Comparison of ENCODE assay signal across 7 mouse cellular contexts in the genomic region with DNA sequence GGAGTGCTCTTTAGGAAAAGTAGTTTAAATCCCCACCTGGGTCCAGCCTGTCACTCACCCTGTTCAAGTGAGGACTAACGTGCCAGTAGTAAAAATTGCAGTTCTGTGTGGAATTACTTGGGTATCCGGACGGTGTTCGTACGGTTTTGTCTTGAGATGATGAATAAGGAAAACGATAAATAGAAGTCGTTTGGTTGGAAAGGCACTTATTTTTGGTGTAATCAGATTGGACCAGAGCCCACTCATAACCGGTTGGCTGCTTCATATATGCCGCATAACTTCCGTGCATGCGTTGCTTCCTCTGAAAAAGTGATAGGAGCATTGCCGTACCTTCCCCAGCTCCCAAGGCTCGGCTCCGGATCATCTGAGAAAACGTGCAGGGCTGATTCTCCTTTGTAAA. TPM values are rescaled to one million over a fixed set of nuclear protein-coding genes. Genes with fewer than 3 reads are reported as not detected.
DNase-seq lines count a peak whose midpoint lies in the region; ATAC-seq and TF ChIP-seq lines count a peak whose summit lies in the region.

No protein-coding gene starts in this region.

- peak overlapping the region; percentile 73 for H3K4me2 ChIP-seq in lung, embryonic 14.5 days

- no peak for TF ChIP-seq CTCF in lung, embryonic 14.5 days (IDR thresholded peaks at IDR 0.05; ENCODE audit: low read depth)

- peaks cover 11% of the 10 kb centered on the region; the same call in 1 of the 2 replicates for H3K4me1 ChIP-seq in lung, embryonic 14.5 days (ENCODE audit: insufficient read depth)
- H3K4me1 ChIP-seq in hindbrain, embryonic 10.5 days (replicated peaks) = peaks cover 33% of the 10 kb centered on the region

- WGBS in lung, embryonic 14.5 days = under 1% methylated on average over 15 of the region's 15 CpGs
- WGBS in hindbrain, embryonic 10.5 days = under 1% methylated on average over 15 of the region's 15 CpGs
- 0% methylated on average over 15 of the region's 15 CpGs for WGBS in macrophage (ENCODE audit: missing documents)

- peaks cover 59% of the 10 kb centered on the region for H3K79me2 ChIP-seq in macrophage (ENCODE audit: inconsistent target)

- peaks cover 18% of the 10 kb centered on the region for H3K36me3 ChIP-seq in lung, embryonic 14.5 days (ENCODE audit: insufficient read depth)
- peaks cover 25% of the 10 kb centered on the region for H3K36me3 ChIP-seq in hindbrain, embryonic 10.5 days
- no peaks in the 10 kb centered on the region for H3K36me3 ChIP-seq in macrophage (ENCODE audit: inconsistent target)

- peak; percentile 39; the same call in 1 of the 2 replicates for ATAC-seq in lung, embryonic 14.5 days (ENCODE audit: insufficient read depth)

- H3K9me3 ChIP-seq in lung, embryonic 14.5 days (ENCODE audit: low read depth, low read length) = no peaks in the 10 kb centered on the region
- H3K9me3 ChIP-seq in hindbrain, embryonic 10.5 days = no peaks in the 10 kb centered on the region

- peak; percentile 63 for DNase-seq in lung, embryonic 14.5 days
- DNase-seq in lung, adult 18-20 months = no peak
- DNase-seq in c-Kit-positive CD71-positive TER-119-negative erythroid progenitor cells, embryonic 14.5 days (ENCODE audit: low read depth) = peak; percentile 44
- no peak for DNase-seq in hindbrain, embryonic 10.5 days (ENCODE audit: low spot score)
- no peak for DNase-seq in layer of hippocampus, postnatal 10 days (ENCODE audit: low spot score in 2 of 2)
- no peak for DNase-seq in adrenal gland, postnatal 25 days

- peak overlapping the region; percentile 66 for H3K9ac ChIP-seq in lung, embryonic 14.5 days

- H3K27ac ChIP-seq in lung, embryonic 14.5 days (ENCODE audit: low read depth) = peak overlapping the region; percentile 97
- peak overlapping the region; percentile 97 for H3K27ac ChIP-seq in hindbrain, embryonic 10.5 days
- peak overlapping the region; percentile 66 for H3K27ac ChIP-seq in macrophage

- H3K4me3 ChIP-seq in lung, embryonic 14.5 days (ENCODE audit: low read depth, low read length) = peak overlapping the region; percentile 97
- peak overlapping the region; percentile 92 for H3K4me3 ChIP-seq in hindbrain, embryonic 10.5 days
- peak overlapping the region; percentile 88 for H3K4me3 ChIP-seq in macrophage (ENCODE audit: inconsistent target)

- no peaks in the 10 kb centered on the region for H3K27me3 ChIP-seq in lung, embryonic 14.5 days (ENCODE audit: insufficient read depth, low read length)
- H3K27me3 ChIP-seq in hindbrain, embryonic 10.5 days (ENCODE audit: insufficient read depth, poor library complexity, severe bottlenecking) = no peaks in the 10 kb centered on the region

RNA-seq across cellular contexts. Expression of a gene that starts 0.8 kb away (rescaled TPM):
- polyA plus RNA-seq in lung, embryonic 14.5 days (2014; fragmentation: Nextera tagmentation; extraction: Ambion mirVana) = 79.1 and 93.3 TPM in 2 replicates
- 67.8 and 81.2 TPM in 2 replicates for polyA plus RNA-seq in hindbrain, embryonic 10.5 days (2016; fragmentation: Nextera tagmentation; extraction: Ambion mirVana)
- 10 to 100 TPM in 16 of 26 experiments, 1 to 10 TPM in 10; 3.2 to 40.7 (median 11.3) TPM for total RNA-seq in macrophage (2018; cell fraction: chromatin; rRNA removed)
- 1 to 10 TPM in 22 of 26 experiments, under 1 TPM in 4; 0.43 to 2.5 (median 1.4) TPM for total RNA-seq in macrophage (2018; cell fraction: cytosol; rRNA removed)
- total RNA-seq in macrophage (2018; cell fraction: nucleus; rRNA removed) = 10 to 100 TPM in 6 of 26 experiments, 1 to 10 TPM in 20; 1.2 to 26.0 (median 6.1) TPM
- 1.3 to 2.8 TPM (median 2.3 TPM) in 3 replicates for polyA plus RNA-seq in macrophage (2018)
- 1 to 10 TPM; 4.0 to 5.0 TPM for total RNA-seq in layer of hippocampus, postnatal 10 days (2021)
- 4.5 and 6.6 TPM in 2 replicates for total RNA-seq in adrenal gland, postnatal 25 days (2021)

RNA-seq across cellular contexts. Expression of a gene that starts 0.8 kb away (rescaled TPM):
- polyA plus RNA-seq in lung, embryonic 14.5 days (2014; fragmentation: Nextera tagmentation; extraction: Ambion mirVana) = 68.9 and 71.4 TPM in 2 replicates
- 95.4 and 98.4 TPM in 2 replicates for polyA plus RNA-seq in hindbrain, embryonic 10.5 days (2016; fragmentation: Nextera tagmentation; extraction: Ambion mirVana)
- 10 to 100 TPM in 21 of 26 experiments, 1 to 10 TPM in 5; 6.4 to 35.1 (median 20.4) TPM for total RNA-seq in macrophage (2018; cell fraction: chromatin; rRNA removed)
- total RNA-seq in macrophage (2018; cell fraction: cytosol; rRNA removed) = 10 to 100 TPM; 14.4 to 28.2 (median 22.4) TPM
- 10 to 100 TPM in 25 of 26 experiments, 1 to 10 TPM in 1; 8.6 to 53.0 (median 28.7) TPM for total RNA-seq in macrophage (2018; cell fraction: nucleus; rRNA removed)
- polyA plus RNA-seq in macrophage (2018) = 23.1 to 32.3 TPM (median 29.1 TPM) in 3 replicates
- 10 to 100 TPM; 50.2 to 51.7 TPM for total RNA-seq in layer of hippocampus, postnatal 10 days (2021)
- total RNA-seq in adrenal gland, postnatal 25 days (2021) = 31.1 and 35.6 TPM in 2 replicates

RNA-seq across cellular contexts. Expression of a gene that starts 52.4 kb away (rescaled TPM):
- 17.6 and 18.9 TPM in 2 replicates for polyA plus RNA-seq in lung, embryonic 14.5 days (2014; fragmentation: Nextera tagmentation; extraction: Ambion mirVana)
- polyA plus RNA-seq in hindbrain, embryonic 10.5 days (2016; fragmentation: Nextera tagmentation; extraction: Ambion mirVana) = 19.0 and 19.7 TPM in 2 replicates
- 100 to 1,000 TPM in 18 of 26 experiments, 10 to 100 TPM in 8; 47.4 to 158 (median 114) TPM for total RNA-seq in macrophage (2018; cell fraction: chromatin; rRNA removed)
- total RNA-seq in macrophage (2018; cell fraction: cytosol; rRNA removed) = 10 to 100 TPM in 13 of 26 experiments, 1 to 10 TPM in 13; 4.9 to 15.8 (median 10.4) TPM
- total RNA-seq in macrophage (2018; cell fraction: nucleus; rRNA removed) = 100 to 1,000 TPM in 3 of 26 experiments, 10 to 100 TPM in 23; 27.2 to 114 (median 53.8) TPM
- 9.5 to 15.5 TPM (median 9.6 TPM) in 3 replicates for polyA plus RNA-seq in macrophage (2018)
- total RNA-seq in layer of hippocampus, postnatal 10 days (2021) = 10 to 100 TPM; 12.7 to 15.4 TPM
- total RNA-seq in adrenal gland, postnatal 25 days (2021) = 10.8 and 13.8 TPM in 2 replicates

RNA-seq across cellular contexts. Expression of a gene that starts 52.7 kb away (rescaled TPM):
- polyA plus RNA-seq in lung, embryonic 14.5 days (2014; fragmentation: Nextera tagmentation; extraction: Ambion mirVana) = 2.0 and 2.1 TPM in 2 replicates
- polyA plus RNA-seq in hindbrain, embryonic 10.5 days (2016; fragmentation: Nextera tagmentation; extraction: Ambion mirVana) = 1.8 TPM in 1 of 2 replicates, not detected in the other
- not detected for total RNA-seq in macrophage (2018; cell fraction: chromatin; rRNA removed)
- total RNA-seq in macrophage (2018; cell fraction: cytosol; rRNA removed) = 1 to 10 TPM in 21 of 26 experiments, under 1 TPM in 4, not detected in 1; 0.71 to 9.0 (median 2.0) TPM
- not detected for total RNA-seq in macrophage (2018; cell fraction: nucleus; rRNA removed)
- 1.2 to 3.4 TPM (median 1.4 TPM) in 3 replicates for polyA plus RNA-seq in macrophage (2018)
- 1 to 10 TPM; 1.0 to 4.2 TPM for total RNA-seq in layer of hippocampus, postnatal 10 days (2021)
- total RNA-seq in adrenal gland, postnatal 25 days (2021) = 4.4 TPM in 1 of 2 replicates, not detected in the other

RNA-seq across cellular contexts. Expression of a gene that starts 52.8 kb away (rescaled TPM):
- polyA plus RNA-seq in lung, embryonic 14.5 days (2014; fragmentation: Nextera tagmentation; extraction: Ambion mirVana) = 43.7 and 45.7 TPM in 2 replicates
- 29.7 and 36.8 TPM in 2 replicates for polyA plus RNA-seq in hindbrain, embryonic 10.5 days (2016; fragmentation: Nextera tagmentation; extraction: Ambion mirVana)
- 10 to 100 TPM in 25 of 26 experiments, 1 to 10 TPM in 1; 9.2 to 46.9 (median 25.5) TPM for total RNA-seq in macrophage (2018; cell fraction: chromatin; rRNA removed)
- total RNA-seq in macrophage (2018; cell fraction: cytosol; rRNA removed) = 1 to 10 TPM; 4.0 to 7.7 (median 6.0) TPM
- 10 to 100 TPM in 17 of 26 experiments, 1 to 10 TPM in 9; 5.8 to 48.5 (median 12.1) TPM for total RNA-seq in macrophage (2018; cell fraction: nucleus; rRNA removed)
- polyA plus RNA-seq in macrophage (2018) = 3.8 to 15.9 TPM (median 10.6 TPM) in 3 replicates
- 10 to 100 TPM; 28.1 to 29.5 TPM for total RNA-seq in layer of hippocampus, postnatal 10 days (2021)
- 21.2 and 24.9 TPM in 2 replicates for total RNA-seq in adrenal gland, postnatal 25 days (2021)

Comparison
In these comparisons a context has a peak if more than half of its experiments do, and no peak if none do; other contexts are left out.
1. DNase-seq: peak in lung, embryonic 14.5 days (single experiment) and c-Kit-positive CD71-positive TER-119-negative erythroid progenitor cells, embryonic 14.5 days (single experiment); none in lung, adult 18-20 months (0 of 2), hindbrain, embryonic 10.5 days (single experiment), layer of hippocampus, postnatal 10 days (0 of 2) and adrenal gland, postnatal 25 days (single experiment).
2. RNA of a gene that starts 0.8 kb away (polyA plus RNA-seq): 79.1 to 93.3 TPM in lung, embryonic 14.5 days and 67.8 to 81.2 TPM in hindbrain, embryonic 10.5 days; 1.3 to 2.8 TPM in macrophage; every median in the first group is over 10 times any median in the second.
3. Peak in every context shown above with its lines, with median percentiles within 50 percentile points of each other: H3K27ac ChIP-seq and H3K4me3 ChIP-seq.